Mouse (Mus musculus): ENCODE measurements around the gene Setd5. TPM values are rescaled to one million over a fixed set of nuclear protein-coding genes. Genes with fewer than 3 reads are reported as not detected.

The Setd5 gene
- polyA plus RNA-seq (2015; fragmentation: Nextera tagmentation; extraction: Ambion mirVana) = 56.6 and 58.5 TPM in 2 replicates

GRCm38 (mm10) chr6:113076686-113077516 is at the start of gene Setd5:
TSS of gene Setd5 (plus strand) at chr6:113077365.
- peak within 1 kb of the TSS; percentile 99 for H3K9ac ChIP-seq (replicated peaks)
- no peaks in the 10 kb centered on the region for H3K27me3 ChIP-seq
- H3K4me2 ChIP-seq (replicated peaks) = peak within 1 kb of the TSS; percentile 93
- H3K9me3 ChIP-seq = no peaks in the 10 kb centered on the region
- H3K4me3 ChIP-seq (replicated peaks) = peak within 1 kb of the TSS; percentile 96
- no peaks in the 10 kb centered on the region for H3K36me3 ChIP-seq
- 1% methylated on average over 64 of the region's 91 CpGs for WGBS
- peak within 1 kb of the TSS; percentile 100 for H3K27ac ChIP-seq
- peaks cover 59% of the 10 kb centered on the region for H3K4me1 ChIP-seq (replicated peaks)
- peak; percentile 95 for ATAC-seq

DNA sequence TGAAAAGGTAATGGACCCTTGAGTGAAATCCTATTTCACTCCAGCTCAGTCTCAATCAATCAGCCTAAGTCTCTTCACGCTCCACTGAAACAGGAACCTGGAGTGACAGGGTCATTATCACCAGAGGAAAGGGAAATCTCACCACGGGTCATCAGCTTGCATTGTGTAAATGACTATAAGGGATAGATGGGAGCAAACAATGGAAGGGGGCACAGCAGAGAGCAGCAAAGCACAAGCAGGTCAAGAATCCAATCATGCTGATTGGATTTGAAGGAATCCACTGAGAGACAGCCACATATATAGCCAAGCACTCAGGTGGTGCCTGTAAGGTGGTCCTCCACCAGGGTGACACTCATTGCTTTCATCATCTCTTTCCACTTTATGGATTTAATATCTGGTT is 49.7 kb upstream of the Setd5 start:
- ATAC-seq = peak; percentile 73

GRCm38 (mm10) chr6:113029006-113029405 is 48.2 kb upstream of the Setd5 start:
- WGBS = 83% methylated on average over 3 of the region's 3 CpGs
- ATAC-seq = no peak
- Histone ChIP-seq H3K27ac (no peak overlapping the region), H3K9ac (replicated peaks) (no peak overlapping the region), H3K9me3 (no peaks in the 10 kb centered on the region), H3K4me2 (replicated peaks) (no peak overlapping the region), H3K4me3 (replicated peaks) (no peak overlapping the region), H3K27me3 (no peaks in the 10 kb centered on the region), H3K4me1 (replicated peaks) (peaks cover 30% of the 10 kb centered on the region), H3K36me3 (no peaks in the 10 kb centered on the region)

More for the DNA sequence above, 49.7 kb upstream of the Setd5 start:
- Histone ChIP-seq H3K9me3 (no peaks in the 10 kb centered on the region), H3K9ac (replicated peaks) (no peak overlapping the region), H3K4me1 (replicated peaks) (peaks cover 30% of the 10 kb centered on the region), H3K27me3 (no peaks in the 10 kb centered on the region), H3K4me3 (replicated peaks) (no peak overlapping the region), H3K27ac (0 out of 2 replicates have a peak overlapping the region, but pooled peaks have one; percentile 35), H3K36me3 (no peaks in the 10 kb centered on the region), H3K4me2 (replicated peaks) (no peak overlapping the region)
- 8% methylated on average over 2 of the region's 2 CpGs for WGBS

- H3K9ac ChIP-seq (replicated peaks) = no peak overlapping the region
- no peaks in the 10 kb centered on the region for H3K9me3 ChIP-seq
- H3K27me3 ChIP-seq = no peaks in the 10 kb centered on the region
- no peak overlapping the region for H3K27ac ChIP-seq
- H3K4me1 ChIP-seq (replicated peaks) = peaks cover 14% of the 10 kb centered on the region
- H3K4me2 ChIP-seq (replicated peaks) = no peak overlapping the region
- no peak overlapping the region for H3K4me3 ChIP-seq (replicated peaks)
- no peaks in the 10 kb centered on the region for H3K36me3 ChIP-seq
- WGBS = 86% methylated on average over 3 of the region's 3 CpGs
- ATAC-seq = no peak
Observed at GRCm38 (mm10) chr6:113030553-113030952, 46.6 kb upstream of the Setd5 start.

DNA sequence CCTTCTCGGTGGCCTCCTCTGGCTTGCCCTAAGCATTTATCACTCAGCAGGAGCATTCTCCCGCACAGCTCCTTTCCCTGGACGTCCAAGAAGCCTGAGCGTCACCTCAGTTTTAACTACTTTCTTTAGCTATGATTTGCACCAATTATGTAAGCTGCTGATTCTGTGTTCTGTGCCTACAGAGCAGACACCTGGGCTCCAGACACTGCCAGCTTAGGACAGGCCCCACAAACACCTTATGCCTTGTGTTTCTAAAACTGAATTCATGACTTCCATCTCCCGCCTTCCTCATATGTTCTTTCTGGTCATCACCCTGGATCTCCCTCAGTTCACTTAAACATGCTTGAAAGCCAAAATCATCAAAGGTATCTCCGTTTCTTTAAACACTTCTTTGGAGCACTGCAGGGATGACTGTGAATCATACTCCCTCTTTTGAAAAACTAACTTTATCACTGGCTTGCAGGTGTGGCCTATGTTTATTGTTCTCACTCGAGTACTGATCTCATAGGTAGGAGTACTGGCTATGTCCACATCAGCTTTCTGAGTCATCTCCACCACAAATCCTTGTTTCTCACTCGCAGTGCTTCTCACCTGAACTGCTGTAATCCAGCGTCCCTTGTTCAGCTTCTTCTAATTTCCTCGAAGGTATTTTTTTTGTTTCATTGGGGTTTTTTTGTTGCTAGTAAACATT is 46.0 kb upstream of the Setd5 start:
- Histone ChIP-seq H3K4me2 (replicated peaks) (no peak overlapping the region), H3K4me3 (replicated peaks) (no peak overlapping the region), H3K4me1 (replicated peaks) (peaks cover 9% of the 10 kb centered on the region), H3K9me3 (no peaks in the 10 kb centered on the region), H3K27ac (no peak overlapping the region), H3K9ac (replicated peaks) (no peak overlapping the region), H3K27me3 (no peaks in the 10 kb centered on the region), H3K36me3 (no peaks in the 10 kb centered on the region)
- ATAC-seq = no peak
- WGBS = 84% methylated on average over 10 of the region's 10 CpGs

- H3K4me3 ChIP-seq (replicated peaks) = no peak overlapping the region
- H3K4me2 ChIP-seq (replicated peaks) = no peak overlapping the region
- H3K36me3 ChIP-seq = no peaks in the 10 kb centered on the region
- WGBS = 74% methylated on average over 3 of the region's 3 CpGs
- no peak overlapping the region for H3K27ac ChIP-seq
- ATAC-seq = no peak
- no peaks in the 10 kb centered on the region for H3K27me3 ChIP-seq
- no peak overlapping the region for H3K9ac ChIP-seq (replicated peaks)
- H3K4me1 ChIP-seq (replicated peaks) = peaks cover 6% of the 10 kb centered on the region; the same call in 1 of the 2 replicates
- H3K9me3 ChIP-seq = no peaks in the 10 kb centered on the region
Observed at GRCm38 (mm10) chr6:113032121-113032520, 45.0 kb upstream of the Setd5 start.

GRCm38 (mm10) chr6:113033185-113033584 is 44.0 kb upstream of the Setd5 start:
- Histone ChIP-seq H3K36me3 (no peaks in the 10 kb centered on the region), H3K4me1 (replicated peaks) (peaks cover 5% of the 10 kb centered on the region), H3K9me3 (no peaks in the 10 kb centered on the region), H3K27me3 (no peaks in the 10 kb centered on the region), H3K27ac (no peak overlapping the region), H3K9ac (replicated peaks) (no peak overlapping the region), H3K4me2 (replicated peaks) (no peak overlapping the region), H3K4me3 (replicated peaks) (no peak overlapping the region)
- 95% methylated on average over 2 of the region's 2 CpGs for WGBS
- no peak for ATAC-seq

DNA sequence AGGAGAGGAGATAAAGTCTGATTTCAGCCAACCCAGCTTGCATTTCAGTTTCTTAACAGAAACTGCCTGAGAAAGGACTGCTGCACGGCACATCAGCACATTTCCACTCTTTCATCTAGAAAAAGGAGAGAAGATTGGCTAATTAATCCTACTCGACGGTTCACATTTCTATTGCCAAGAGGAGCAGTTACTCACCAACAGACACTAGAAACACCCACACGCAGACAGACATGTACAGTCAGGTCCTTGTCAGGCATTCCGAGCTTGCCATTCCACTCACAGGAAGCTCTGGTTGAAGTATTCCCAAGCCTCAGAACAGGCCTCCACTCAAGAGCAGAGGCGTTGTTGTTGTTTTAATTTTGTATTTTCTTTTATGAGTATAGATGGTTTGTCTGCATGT is 42.7 kb upstream of the Setd5 start:
- H3K4me1 ChIP-seq (replicated peaks) = peaks cover 11% of the 10 kb centered on the region
- no peaks in the 10 kb centered on the region for H3K36me3 ChIP-seq
- ATAC-seq = no peak
- no peak overlapping the region for H3K9ac ChIP-seq (replicated peaks)
- H3K4me2 ChIP-seq (replicated peaks) = no peak overlapping the region
- H3K9me3 ChIP-seq = no peaks in the 10 kb centered on the region
- 92% methylated on average over 6 of the region's 6 CpGs for WGBS
- no peak overlapping the region for H3K4me3 ChIP-seq (replicated peaks)
- H3K27ac ChIP-seq = no peak overlapping the region
- no peaks in the 10 kb centered on the region for H3K27me3 ChIP-seq

DNA sequence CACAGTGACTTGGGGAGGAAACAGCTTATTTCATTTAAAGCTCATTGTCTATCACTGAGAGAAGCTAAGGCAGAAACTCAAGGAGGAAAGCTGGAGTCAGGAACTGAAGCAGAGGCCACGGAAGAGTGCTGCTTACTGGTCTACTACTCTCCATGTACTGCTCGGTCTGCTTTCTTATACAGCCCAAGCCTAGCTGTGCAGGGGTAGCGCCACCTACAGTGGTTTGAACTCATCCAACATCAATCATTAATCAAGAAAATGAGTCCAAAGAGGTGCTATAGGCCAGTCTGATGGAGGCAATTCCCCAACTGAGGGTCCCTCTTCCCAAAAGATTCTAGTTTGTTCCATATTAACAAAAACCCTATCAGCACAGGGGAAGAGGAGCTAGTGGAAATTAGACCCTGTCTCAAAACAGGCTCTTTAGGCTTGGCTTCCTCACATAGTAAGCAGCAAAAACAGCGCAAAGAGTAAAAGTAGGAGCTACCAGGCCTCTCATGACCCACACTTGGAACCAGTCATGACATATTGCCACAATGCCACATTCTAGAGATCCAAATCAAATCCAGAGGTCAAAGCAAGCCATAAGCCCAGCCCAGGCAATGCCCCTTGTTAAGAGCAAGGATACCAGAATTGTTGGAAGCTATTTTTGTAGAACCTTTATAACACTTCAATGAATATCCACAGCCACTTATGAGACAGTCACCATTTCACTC is 40.5 kb upstream of the Setd5 start:
- Histone ChIP-seq H3K4me1 (replicated peaks) (peaks cover 11% of the 10 kb centered on the region), H3K9ac (replicated peaks) (no peak overlapping the region), H3K9me3 (no peaks in the 10 kb centered on the region), H3K27ac (no peak overlapping the region), H3K36me3 (no peaks in the 10 kb centered on the region), H3K4me2 (replicated peaks) (no peak overlapping the region), H3K27me3 (no peaks in the 10 kb centered on the region), H3K4me3 (replicated peaks) (no peak overlapping the region)
- WGBS = 76% methylated on average over 4 of the region's 4 CpGs
- no peak for ATAC-seq

- Histone ChIP-seq H3K9me3 (no peaks in the 10 kb centered on the region), H3K36me3 (no peaks in the 10 kb centered on the region), H3K4me3 (replicated peaks) (peak overlapping the region; percentile 26; the same call in 1 of the 2 replicates), H3K4me2 (replicated peaks) (peak overlapping the region; percentile 43), H3K27ac (no peak overlapping the region), H3K4me1 (replicated peaks) (peaks cover 11% of the 10 kb centered on the region), H3K9ac (replicated peaks) (peak overlapping the region; percentile 32; the same call in 1 of the 2 replicates), H3K27me3 (no peaks in the 10 kb centered on the region)
- ATAC-seq = peak; percentile 85
- 9% methylated on average over 19 of the region's 19 CpGs for WGBS
Observed at GRCm38 (mm10) chr6:113037946-113038734, 39.0 kb upstream of the Setd5 start.

- Histone ChIP-seq H3K27me3 (no peaks in the 10 kb centered on the region), H3K4me2 (replicated peaks) (peak overlapping the region; percentile 43), H3K36me3 (no peaks in the 10 kb centered on the region), H3K9me3 (no peaks in the 10 kb centered on the region), H3K9ac (replicated peaks) (no peak overlapping the region), H3K27ac (no peak overlapping the region), H3K4me3 (replicated peaks) (no peak overlapping the region), H3K4me1 (replicated peaks) (peaks cover 11% of the 10 kb centered on the region)
- WGBS = 49% methylated on average over 5 of the region's 5 CpGs
- ATAC-seq = no peak
Observed at GRCm38 (mm10) chr6:113038735-113039058, 38.5 kb upstream of the Setd5 start.

All from midbrain, embryonic 13.5 days (tissue).